Mouse (Mus musculus) ES-Bruce4 (cell line): ENCODE measurements around the gene Hook2. TPM values are rescaled to one million over a fixed set of nuclear protein-coding genes. Genes with fewer than 3 reads are reported as not detected.

Experiments used
- H3K27ac ChIP-seq: 2 replicates; pipeline ENCODE4 v1.5.1; 2012; ENCODE audit warnings: low read length, inconsistent platforms; ENCODE audit not compliant: insufficient read depth
- H3K27me3 ChIP-seq: 2 replicates; pipeline ENCODE4 v1.6.1; 2012; ENCODE audit warnings: mild to moderate bottlenecking, low read length, inconsistent platforms; ENCODE audit not compliant: control insufficient read depth, poor library complexity, insufficient read depth, severe bottlenecking
- H3K36me3 ChIP-seq: 2 replicates; pipeline ENCODE4 v1.6.1; 2012; ENCODE audit warnings: inconsistent platforms, mild to moderate bottlenecking, low read length, moderate library complexity; ENCODE audit not compliant: control insufficient read depth, poor library complexity, insufficient read depth, severe bottlenecking
- H3K4me1 ChIP-seq: one replicate; pipeline ENCODE4 v1.8.1; 2011; ENCODE audit warnings: low read length; ENCODE audit not compliant: control insufficient read depth, insufficient read depth
- H3K4me3 ChIP-seq: 2 replicates; pipeline ENCODE4 v1.5.1; 2011; ENCODE audit warnings: low read depth, mild to moderate bottlenecking, low read length
- H3K9ac ChIP-seq: 2 replicates; pipeline ENCODE4 v1.6.1; 2012; ENCODE audit warnings: low read depth, mild to moderate bottlenecking, inconsistent platforms; ENCODE audit not compliant: poor library complexity, severe bottlenecking
- H3K9me3 ChIP-seq: replicated peaks from 2 replicates; pipeline ENCODE4 v1.6.1; 2012; ENCODE audit warnings: mild to moderate bottlenecking, low read length, inconsistent platforms; ENCODE audit not compliant: control insufficient read depth, poor library complexity, insufficient read depth, severe bottlenecking
- CTCF ChIP-seq: IDR thresholded peaks from one replicate; pipeline ENCODE4 v1.8.1; 2011; ENCODE audit warnings: low read depth, low read length
- EP300 ChIP-seq: IDR thresholded peaks from 2 replicates; pipeline ENCODE4 v1.6.1; 2011; ENCODE audit warnings: low read depth, low read length; ENCODE audit not compliant: insufficient read depth
- POLR2A ChIP-seq: IDR thresholded peaks from one replicate; pipeline ENCODE4 v1.8.1; 2011; ENCODE audit warnings: low read length; ENCODE audit not compliant: insufficient read depth
- polyA plus RNA-seq: library from polyadenylated mRNA; stranded (reverse); fragments of >200 nt; gene quantifications from 2 replicates; pipeline ENCODE4 v1.2.4, GENCODE M21; 2011; ENCODE audit warnings: low read depth; ENCODE audit not compliant: missing spikeins, insufficient read depth, insufficient read length

Hook2 gene
- polyA plus RNA-seq, 1 experiment: 41.5 TPM

DNA sequence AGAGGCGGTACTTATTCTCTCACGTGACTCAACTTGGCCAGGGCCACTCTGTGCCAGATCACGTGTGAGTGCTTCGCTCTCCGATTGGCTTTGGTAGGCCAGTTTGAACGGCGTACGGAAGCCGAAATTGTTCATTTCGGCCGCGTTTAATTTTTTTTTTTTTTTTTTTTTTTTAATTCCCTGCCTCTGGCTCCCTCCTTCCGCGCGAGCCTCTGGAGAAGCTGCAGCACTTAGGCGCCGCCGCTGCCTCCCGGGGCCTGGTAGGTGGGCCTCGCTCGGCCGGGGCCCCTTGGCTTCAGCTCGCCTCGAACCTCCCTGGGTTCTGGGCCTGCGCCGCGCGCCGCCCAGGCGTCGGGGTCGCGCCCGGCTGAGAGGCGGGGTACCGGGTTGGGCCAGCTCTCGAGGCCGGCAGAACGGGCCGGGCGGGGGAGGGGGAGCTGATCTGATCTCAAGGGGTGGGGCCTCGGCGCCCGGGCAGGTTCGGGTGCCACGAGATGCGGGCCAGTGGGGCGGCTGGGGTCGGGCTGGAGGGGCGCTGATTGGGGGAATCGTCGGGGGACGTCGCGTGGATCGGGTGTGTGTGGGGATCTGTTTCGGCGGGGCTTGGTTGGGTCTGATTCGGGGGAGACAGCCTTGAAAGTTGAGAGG is 46.4 kb downstream of the Hook2 start, which contains the start of gene Tnpo2:
TSS of gene Tnpo2 (plus strand) at position 198 of the 648 bp plus-strand sequence.
- Histone ChIP-seq H3K27me3 (no peaks in the 10 kb centered on the region), H3K27ac (peak within 1 kb of the TSS; percentile 95), H3K9ac (peak within 1 kb of the TSS; percentile 99), H3K9me3 (no peaks in the 10 kb centered on the region), H3K4me1 (no peaks in the 10 kb centered on the region), H3K36me3 (peaks cover 31% of the 10 kb centered on the region), H3K4me3 (peak within 1 kb of the TSS; percentile 98)
- TF ChIP-seq CTCF (no peak), POLR2A (peak; percentile 41), EP300 (0 out of 2 replicates have a peak, but pooled peaks have one; percentile 34)

DNA sequence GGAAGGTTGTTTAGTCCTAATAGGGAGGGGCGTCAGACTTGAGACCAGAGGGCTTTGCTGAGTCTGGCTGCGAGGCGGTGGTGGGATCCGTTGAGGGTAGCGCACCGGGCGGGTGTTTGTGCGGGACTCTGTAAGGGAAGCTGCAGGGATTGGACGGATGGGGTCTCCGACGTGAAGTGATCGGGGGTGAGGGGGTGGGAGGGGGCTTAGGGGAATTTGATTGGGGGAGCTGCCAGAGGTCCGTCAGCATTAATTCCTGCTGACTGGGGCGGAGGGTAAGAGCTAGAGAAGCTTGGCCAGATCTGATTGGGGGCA is 46.9 kb downstream of the Hook2 start:
- Histone ChIP-seq H3K27me3 (no peaks in the 10 kb centered on the region), H3K4me3 (peak overlapping the region; percentile 95), H3K4me1 (no peaks in the 10 kb centered on the region), H3K9ac (peak overlapping the region; percentile 99), H3K9me3 (no peaks in the 10 kb centered on the region), H3K36me3 (peaks cover 31% of the 10 kb centered on the region), H3K27ac (peak overlapping the region; percentile 95)
- TF ChIP-seq POLR2A: no peak
- TF ChIP-seq CTCF: no peak
- no peak for TF ChIP-seq EP300

DNA sequence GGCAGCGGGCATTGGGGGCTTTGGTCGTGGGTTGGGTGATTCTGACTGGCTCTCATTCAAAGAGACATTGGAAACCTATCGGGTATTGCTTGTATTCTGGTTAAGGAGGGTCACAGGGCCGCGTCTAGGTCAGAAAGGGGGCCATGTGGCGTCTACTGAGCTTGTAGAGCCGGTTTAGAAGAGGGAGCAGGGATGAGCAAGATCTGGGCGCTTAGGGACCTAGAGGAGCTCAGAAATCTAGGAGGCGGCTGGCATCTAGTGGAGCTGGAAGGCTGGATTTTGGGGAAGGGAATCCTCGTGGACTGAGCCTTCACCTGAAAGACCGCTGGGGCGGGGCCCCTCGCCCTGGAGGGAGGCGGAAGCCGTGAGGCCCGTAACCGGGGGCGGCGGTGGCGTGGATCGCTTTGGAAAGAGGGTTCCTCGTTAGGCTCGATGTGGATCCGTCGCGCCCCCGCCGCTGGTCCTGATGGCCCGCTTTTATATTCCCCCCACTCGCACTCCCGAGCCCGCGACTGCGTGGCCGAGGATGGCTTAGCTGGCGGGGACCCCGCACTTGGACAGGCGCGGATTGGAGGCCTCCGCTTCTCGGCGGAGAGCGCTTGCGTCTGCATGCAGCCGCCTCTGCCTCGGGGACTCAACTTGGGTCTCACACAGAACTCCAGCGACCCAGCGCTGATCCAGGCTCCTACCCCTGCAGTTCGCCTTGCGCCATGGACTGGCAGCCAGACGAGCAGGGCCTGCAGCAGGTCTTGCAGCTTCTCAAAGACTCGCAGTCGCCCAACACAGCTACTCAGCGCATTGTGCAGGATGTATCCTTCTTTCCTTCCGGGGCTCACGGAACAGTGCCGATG is 47.5 kb downstream of the Hook2 start:
- TF ChIP-seq CTCF (no peak), POLR2A (no peak), EP300 (no peak)
- peaks cover 32% of the 10 kb centered on the region for H3K36me3 ChIP-seq
- peak overlapping the region; percentile 91 for H3K27ac ChIP-seq
- H3K9me3 ChIP-seq: no peaks in the 10 kb centered on the region
- H3K4me1 ChIP-seq: no peaks in the 10 kb centered on the region
- no peaks in the 10 kb centered on the region for H3K27me3 ChIP-seq
- peak overlapping the region; percentile 95 for H3K4me3 ChIP-seq
- peak overlapping the region; percentile 99 for H3K9ac ChIP-seq

DNA sequence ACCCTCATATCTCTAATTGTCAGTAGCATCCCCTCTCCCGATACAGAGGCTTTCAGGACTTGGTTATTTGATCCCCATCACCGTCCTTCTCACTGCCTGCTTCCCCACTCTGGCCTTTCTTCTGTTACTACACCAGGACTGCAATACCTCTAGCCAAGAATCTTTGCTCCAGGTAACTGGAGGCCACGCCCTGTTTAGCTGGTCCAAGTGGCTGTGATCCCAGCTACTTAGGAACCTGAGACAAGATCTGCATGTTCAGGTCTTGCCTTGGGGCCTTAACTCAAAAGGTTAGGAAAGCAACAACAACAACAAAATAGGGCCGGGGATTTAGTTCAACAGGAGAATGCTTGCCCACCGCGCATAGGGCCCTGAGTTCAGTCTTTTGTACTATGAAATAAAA is 53.2 kb downstream of the Hook2 start:
- no peaks in the 10 kb centered on the region for H3K27me3 ChIP-seq
- no peak overlapping the region for H3K27ac ChIP-seq
- H3K9ac ChIP-seq: no peak overlapping the region
- H3K36me3 ChIP-seq: peaks cover 87% of the 10 kb centered on the region
- no peak overlapping the region for H3K4me3 ChIP-seq
- TF ChIP-seq EP300 (no peak), POLR2A (no peak), CTCF (no peak)
- H3K9me3 ChIP-seq: no peaks in the 10 kb centered on the region
- H3K4me1 ChIP-seq: no peaks in the 10 kb centered on the region

Other genes with a start within 250 kb of the Hook2 start
- gene Nfix, start 190.3 kb upstream of the Hook2 start, polyA plus RNA-seq: 1.2 and 1.8 TPM in 2 replicates
- gene Dand5, start 167.8 kb upstream of the Hook2 start, polyA plus RNA-seq: 2.5 and 3.1 TPM in 2 replicates
- 19.5 and 20.5 TPM in 2 replicates for gene Gadd45gip1, start 159.1 kb upstream of the Hook2 start, polyA plus RNA-seq
- 68.0 and 76.1 TPM in 2 replicates for gene Rad23a, start 149.9 kb upstream of the Hook2 start, polyA plus RNA-seq
- gene Calr, start 143.7 kb upstream of the Hook2 start, polyA plus RNA-seq: 507 and 546 TPM in 2 replicates
- gene Farsa, start 133.6 kb upstream of the Hook2 start, polyA plus RNA-seq: 50.8 and 52.6 TPM in 2 replicates
- gene Syce2, start 118.5 kb upstream of the Hook2 start, polyA plus RNA-seq: 93.8 and 97.1 TPM in 2 replicates
- 72.5 and 78.5 TPM in 2 replicates for gene Gcdh, start 96.7 kb upstream of the Hook2 start, polyA plus RNA-seq
- not detected in 2 replicates for gene Klf1, start 88.7 kb upstream of the Hook2 start, polyA plus RNA-seq
- 27.5 and 30.9 TPM in 2 replicates for gene Dnase2a, start 82.0 kb upstream of the Hook2 start, polyA plus RNA-seq
- gene Mast1, start 53.2 kb upstream of the Hook2 start, polyA plus RNA-seq: 0.73 and 1.5 TPM in 2 replicates
- gene Rtbdn, start 43.6 kb upstream of the Hook2 start, polyA plus RNA-seq: 0.38 TPM in 1 of 2 replicates, not detected in the other
- gene Gm49661, start 21.2 kb upstream of the Hook2 start, polyA plus RNA-seq: 4.9 TPM in 1 of 2 replicates, not detected in the other
- gene Prdx2, start 21.0 kb upstream of the Hook2 start, polyA plus RNA-seq: 226 and 237 TPM in 2 replicates
- gene Rnaseh2a, start 20.8 kb upstream of the Hook2 start, polyA plus RNA-seq: 79.2 and 88.1 TPM in 2 replicates
- gene Junb, start 11.9 kb upstream of the Hook2 start, polyA plus RNA-seq: 19.0 and 20.4 TPM in 2 replicates
- 0.70 and 1.2 TPM in 2 replicates for gene Best2, start 23.9 kb downstream of the Hook2 start, polyA plus RNA-seq
- 170 and 171 TPM in 2 replicates for gene Asna1, start 34.7 kb downstream of the Hook2 start, polyA plus RNA-seq
- gene Trir, start 36.2 kb downstream of the Hook2 start, polyA plus RNA-seq: 82.4 and 96.1 TPM in 2 replicates
- 193 and 195 TPM in 2 replicates for gene Tnpo2, start 46.3 kb downstream of the Hook2 start, polyA plus RNA-seq
- 25.1 and 26.3 TPM in 2 replicates for gene Fbxw9, start 69.5 kb downstream of the Hook2 start, polyA plus RNA-seq
- gene Gm5741, start 77.4 kb downstream of the Hook2 start, polyA plus RNA-seq: not detected in 2 replicates
- 43.3 and 47.0 TPM in 2 replicates for gene Dhps, start 81.2 kb downstream of the Hook2 start, polyA plus RNA-seq
- 82.5 and 105 TPM in 2 replicates for gene Wdr83os, start 90.1 kb downstream of the Hook2 start, polyA plus RNA-seq
- gene Wdr83, start 90.7 kb downstream of the Hook2 start, polyA plus RNA-seq: 16.5 and 16.8 TPM in 2 replicates
- 36.0 and 42.2 TPM in 2 replicates for gene Man2b1, start 92.7 kb downstream of the Hook2 start, polyA plus RNA-seq
- gene Zfp791, start 132.5 kb downstream of the Hook2 start, polyA plus RNA-seq: 2.0 and 2.2 TPM in 2 replicates
- 1.3 and 1.5 TPM in 2 replicates for gene Cks1brt, start 161.3 kb downstream of the Hook2 start, polyA plus RNA-seq
- gene Olfr371, start 235.4 kb downstream of the Hook2 start, polyA plus RNA-seq: not detected in 2 replicates